Mouse (Mus musculus) heart, adult 2 months (tissue): Measurements from ENCODE around the gene Oxct2a. TPM values are rescaled to one million over a fixed set of nuclear protein-coding genes. Genes with fewer than 3 reads are reported as not detected.
"Not testable (repeated sequence)": the region's sequence is repeated elsewhere in the genome, so short reads cannot be mapped to it uniquely, and the experiment has no call there.

Experiments used
- DNase-seq, 2 experiments: peaks; one replicate each; pipeline ENCODE4 v3.0.0; 2021
- H3K27ac ChIP-seq: fragments of 200-600 bp; 2 replicates; pipeline ENCODE4 v1.8.1; 2022
- H3K27me3 ChIP-seq: fragments of 200-500 bp; 2 replicates; pipeline ENCODE4 v1.6.1; 2012; ENCODE audit warnings: mild to moderate bottlenecking, low read length, inconsistent platforms, mixed read lengths; ENCODE audit not compliant: control insufficient read depth, insufficient read depth
- H3K36me3 ChIP-seq: fragments of 200-500 bp; 2 replicates; pipeline ENCODE4 v1.6.1; 2012; ENCODE audit warnings: low read length, inconsistent platforms; ENCODE audit not compliant: control insufficient read depth, insufficient read depth
- H3K4me1 ChIP-seq: fragments of 200-500 bp; 2 replicates; pipeline ENCODE4 v1.6.1; 2011; ENCODE audit warnings: low read length; ENCODE audit not compliant: control insufficient read depth, insufficient read depth
- H3K4me3 ChIP-seq: fragments of 200-600 bp; 2 replicates; pipeline ENCODE4 v1.8.1; 2022
- H3K79me2 ChIP-seq: fragments of 200-500 bp; replicated peaks from 2 replicates; pipeline ENCODE4 v1.6.1; 2012; ENCODE audit warnings: mild to moderate bottlenecking, inconsistent platforms, low read length, moderate library complexity, mixed read lengths; ENCODE audit not compliant: control insufficient read depth, insufficient read depth
- H3K9ac ChIP-seq: fragments of 200-500 bp; 2 replicates; pipeline ENCODE4 v1.6.1; 2012; ENCODE audit warnings: low read depth, mild to moderate bottlenecking, control low read depth, inconsistent platforms, low read length, mixed read lengths
- CTCF ChIP-seq: fragments of 200-600 bp; IDR thresholded peaks from 2 replicates; pipeline ENCODE4 v1.8.1; 2022; ENCODE audit warnings: antibody characterized with exemption, mild to moderate bottlenecking, moderate library complexity
- EP300 ChIP-seq: fragments of 200-500 bp; IDR thresholded peaks from 2 replicates; pipeline ENCODE4 v1.6.1; 2011; ENCODE audit warnings: low read depth, low read length, control low read depth; ENCODE audit not compliant: insufficient read depth
- POLR2A ChIP-seq: fragments of 200-500 bp; IDR thresholded peaks from 2 replicates; pipeline ENCODE4 v1.6.1; 2011; ENCODE audit warnings: mild to moderate bottlenecking, low read depth, low read length, control low read depth; ENCODE audit not compliant: insufficient read depth
- WGBS: fragments of 180-500 bp; shearing (Covaris S2); methylation state at CpG from one replicate; pipeline ENCODE4 v1.1.7; 2018; 5-methylcytosine and 5-hydroxymethylcytosine counted together
- intact Hi-C: fragments of 180-260 bp; cut with DNase I; formaldehyde crosslinking; loops from one replicate; pipeline ENCODE4 v1.15.1; 2025
- polyA plus RNA-seq: library from polyadenylated mRNA; depleted of rRNA; stranded (reverse); fragments of >200 nt; gene quantifications from 2 replicates; pipeline ENCODE4 v1.2.3, GENCODE M21; 2012
- total RNA-seq, 2 experiments: library from RNA; stranded (reverse); gene quantifications; 2 replicates each; pipeline ENCODE4 v1.2.3; 2021

Oxct2a gene
- total and polyA plus RNA-seq, 3 experiments: 0.06 TPM; not detected in 2

GRCm38 (mm10) chr4:123328946-123329345, 5.5 kb upstream of the Oxct2a start:
- DNase-seq: no peak
- Histone ChIP-seq H3K79me2 (no peaks in the 10 kb centered on the region), H3K4me1 (no peaks in the 10 kb centered on the region), H3K4me3 (no peak overlapping the region), H3K36me3 (no peaks in the 10 kb centered on the region), H3K27ac (no peak overlapping the region), H3K27me3 (no peaks in the 10 kb centered on the region), H3K9ac (no peak overlapping the region)
- intact Hi-C loops: no loop called here
- no peak for TF ChIP-seq EP300
- no peak for TF ChIP-seq CTCF
- TF ChIP-seq POLR2A: no peak
- 66% methylated on average over 6 of the region's 6 CpGs for WGBS

GRCm38 (mm10) chr4:123327630-123328029, 4.2 kb upstream of the Oxct2a start:
- intact Hi-C loops: no loop called here
- TF ChIP-seq EP300: no peak
- no peak for TF ChIP-seq POLR2A
- no peak for TF ChIP-seq CTCF
- 54% methylated on average over 3 of the region's 3 CpGs for WGBS

GRCm38 (mm10) chr4:123326087-123326486, 2.7 kb upstream of the Oxct2a start:
- H3K36me3 ChIP-seq: no peaks in the 10 kb centered on the region
- H3K4me1 ChIP-seq: no peaks in the 10 kb centered on the region
- peaks cover 5% of the 10 kb centered on the region for H3K27me3 ChIP-seq
- no peaks in the 10 kb centered on the region for H3K79me2 ChIP-seq
- H3K4me3 ChIP-seq: no peak overlapping the region
- no peak overlapping the region for H3K9ac ChIP-seq
- WGBS: 48% methylated on average over 3 of the region's 3 CpGs
- intact Hi-C loops: no loop called here
- no peak for DNase-seq
- TF ChIP-seq EP300 (no peak), POLR2A (no peak), CTCF (no peak)
- no peak overlapping the region for H3K27ac ChIP-seq

More at GRCm38 (mm10) chr4:123327630-123328029, 4.2 kb upstream of the Oxct2a start:
- Histone ChIP-seq H3K9ac (no peak overlapping the region), H3K27ac (no peak overlapping the region), H3K36me3 (no peaks in the 10 kb centered on the region), H3K4me3 (no peak overlapping the region), H3K79me2 (no peaks in the 10 kb centered on the region), H3K27me3 (peaks cover 4% of the 10 kb centered on the region), H3K4me1 (no peaks in the 10 kb centered on the region)
- no peak for DNase-seq

GRCm38 (mm10) chr4:123322910-123323309, 524 bp downstream of the Oxct2a start:
- H3K27me3 ChIP-seq, intact Hi-C loops, H3K9ac ChIP-seq, DNase-seq, H3K36me3 ChIP-seq, H3K4me3 ChIP-seq, H3K4me1 ChIP-seq, H3K79me2 ChIP-seq, H3K27ac ChIP-seq: not testable (repeated sequence)
- WGBS: 9% methylated on average over 18 of the region's 38 CpGs

GRCm38 (mm10) chr4:123314497-123314896, 8.9 kb downstream of the Oxct2a start:
- Histone ChIP-seq H3K4me3 (no peak overlapping the region), H3K36me3 (no peaks in the 10 kb centered on the region), H3K79me2 (no peaks in the 10 kb centered on the region), H3K4me1 (no peaks in the 10 kb centered on the region), H3K9ac (no peak overlapping the region), H3K27ac (no peak overlapping the region), H3K27me3 (no peaks in the 10 kb centered on the region)
- no peak for TF ChIP-seq POLR2A
- no peak for TF ChIP-seq EP300
- no peak for TF ChIP-seq CTCF
- WGBS: 90% methylated on average over 3 of the region's 3 CpGs
- no peak for DNase-seq
- intact Hi-C loops: no loop called here

- intact Hi-C loops: no loop called here
- Histone ChIP-seq H3K4me3 (no peak overlapping the region), H3K9ac (no peak overlapping the region), H3K79me2 (no peaks in the 10 kb centered on the region), H3K4me1 (no peaks in the 10 kb centered on the region), H3K27ac (no peak overlapping the region), H3K36me3 (no peaks in the 10 kb centered on the region), H3K27me3 (no peaks in the 10 kb centered on the region)
- DNase-seq: no peak
- no peak for TF ChIP-seq POLR2A
- TF ChIP-seq EP300: no peak
- no peak for TF ChIP-seq CTCF
- WGBS: 58% methylated on average over 6 of the region's 6 CpGs
Measured at GRCm38 (mm10) chr4:123313010-123313409, 10.4 kb downstream of the Oxct2a start.
